Mouse (Mus musculus) A20 (cell line): Measurements from ENCODE around the gene Map4k1.

Experiments used
- DNase-seq: peaks from one replicate; pipeline ENCODE4 v3.0.0-alpha.2; 2011; ENCODE audit warnings: low read depth, low spot score

The Map4k1 gene

DNA sequence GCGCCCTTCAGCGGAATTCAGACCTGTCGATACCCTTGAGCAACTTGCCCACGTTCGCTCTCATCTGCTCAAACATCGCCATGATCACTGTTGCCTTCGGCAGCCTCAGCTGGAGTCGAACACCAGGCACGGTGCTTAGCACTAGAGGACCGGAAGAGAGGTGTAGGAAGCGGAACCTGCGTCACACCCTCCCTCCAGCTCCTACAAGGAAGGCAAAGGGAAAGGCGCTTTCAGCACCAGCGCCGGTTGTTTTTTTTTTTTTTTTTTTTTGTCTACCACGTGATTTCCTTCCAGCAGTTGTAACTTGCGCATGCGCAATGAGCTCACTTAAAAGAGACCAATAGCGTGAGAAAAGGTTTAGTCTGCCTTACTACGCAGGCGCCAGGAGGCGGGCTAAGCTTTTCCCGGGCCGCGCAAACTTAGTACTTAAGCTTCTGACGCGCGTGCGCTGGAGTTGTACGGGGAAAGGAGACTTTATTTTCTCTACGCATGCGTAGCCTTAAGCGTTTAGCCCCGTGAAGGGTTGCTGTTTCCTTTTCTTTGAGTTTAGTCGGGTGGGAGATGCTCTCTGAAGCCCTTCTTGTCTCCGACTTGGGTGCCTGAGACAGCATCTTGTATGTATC is at the start of gene Map4k1, which contains the start of gene Eif3k:
Gene Map4k1, plus strand, starts transcription at position 400 of the 623 bp plus-strand sequence.
Gene Eif3k, minus strand, starts transcription at position 214 of the 623 bp plus-strand sequence.
- DNase-seq, result peak; percentile 100

DNA sequence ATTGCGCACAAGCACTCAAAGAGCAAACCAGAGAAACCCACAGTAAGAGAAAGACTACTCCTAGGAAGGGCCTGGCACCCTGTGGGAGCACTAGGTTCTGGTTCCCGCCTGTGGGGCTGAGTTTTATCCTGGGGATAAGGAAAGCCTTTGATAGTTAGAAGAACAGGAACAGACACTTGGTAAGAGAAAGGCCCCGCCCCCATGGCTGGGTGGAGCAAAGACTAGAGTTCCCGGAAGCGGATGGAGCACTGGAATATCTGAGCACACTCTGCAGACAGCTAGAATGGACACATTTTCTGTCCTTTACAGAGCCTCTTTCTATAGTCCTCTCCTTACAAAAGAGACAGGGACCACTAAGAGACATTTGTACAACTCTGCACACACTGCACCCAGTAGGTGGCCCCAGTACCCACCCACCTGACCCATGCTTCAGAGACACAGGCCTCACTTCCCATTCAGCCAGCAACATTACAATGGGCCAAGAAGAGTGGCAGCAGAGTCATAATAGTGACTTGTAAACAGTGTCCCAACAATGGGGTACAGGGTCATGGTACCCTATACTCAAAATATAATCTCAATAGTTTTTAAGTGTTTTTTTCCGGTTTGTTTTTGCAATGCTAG is 49.3 kb upstream of the Map4k1 start:
- peak; percentile 32 for DNase-seq

DNA sequence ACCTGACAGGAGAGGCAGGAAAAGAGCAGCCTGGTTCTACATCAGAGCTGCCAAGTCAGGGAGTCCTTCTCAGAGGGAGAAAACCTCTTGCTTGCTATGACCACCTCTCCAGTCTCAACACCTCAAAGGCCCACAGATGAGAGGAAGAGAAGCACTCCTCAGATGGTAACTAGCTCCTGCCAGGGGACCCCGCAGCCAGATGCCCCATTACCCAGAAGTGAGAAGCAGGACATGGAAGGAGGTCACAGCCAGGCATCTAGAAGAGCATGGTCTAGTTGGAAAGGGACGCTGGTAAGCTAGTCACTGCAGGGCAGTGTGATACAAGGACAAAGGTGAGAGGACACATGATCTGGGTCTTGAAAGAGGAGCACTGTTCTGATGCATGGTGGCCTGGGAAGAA is 48.0 kb upstream of the Map4k1 start:
- no peak for DNase-seq

DNA sequence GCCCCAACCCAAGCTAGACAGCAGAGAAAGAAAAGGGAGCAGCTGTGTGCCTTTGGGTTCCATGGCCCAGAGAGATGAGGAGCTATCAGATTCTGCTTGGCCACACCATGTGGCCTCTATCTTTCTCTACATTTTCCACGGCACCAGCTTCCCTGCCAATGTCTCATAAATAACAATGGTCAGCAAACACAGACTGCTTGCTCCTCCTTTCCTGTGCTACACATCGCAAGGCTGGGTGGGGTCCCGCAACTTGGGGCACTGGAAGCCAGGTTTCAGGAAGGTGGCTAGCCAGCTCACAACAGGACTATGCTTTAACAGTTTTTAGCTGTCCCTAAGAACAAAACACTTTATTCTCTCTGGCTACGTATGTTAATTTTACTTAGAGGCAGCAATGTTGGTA is 45.1 kb upstream of the Map4k1 start:
- no peak for DNase-seq

DNA sequence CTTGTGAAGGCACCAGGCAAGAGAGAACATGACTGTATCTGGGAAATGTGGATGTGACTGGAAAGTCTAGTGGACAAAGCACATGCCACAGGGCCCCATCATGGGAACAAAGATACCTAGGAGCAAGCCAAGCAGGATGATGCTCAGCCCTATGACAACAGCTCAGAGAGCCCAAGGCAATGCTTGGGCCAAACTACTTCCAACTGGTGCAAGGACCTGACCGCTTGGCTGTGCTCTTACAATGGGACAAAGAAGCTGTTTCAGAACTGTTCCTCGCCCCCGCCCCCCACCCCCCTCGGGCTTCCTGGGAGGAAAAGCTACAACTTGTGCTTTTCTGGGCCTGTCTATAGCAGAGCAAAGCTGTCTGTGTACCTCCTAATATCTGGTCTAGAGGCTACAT is 43.2 kb upstream of the Map4k1 start:
- no peak for DNase-seq

DNA sequence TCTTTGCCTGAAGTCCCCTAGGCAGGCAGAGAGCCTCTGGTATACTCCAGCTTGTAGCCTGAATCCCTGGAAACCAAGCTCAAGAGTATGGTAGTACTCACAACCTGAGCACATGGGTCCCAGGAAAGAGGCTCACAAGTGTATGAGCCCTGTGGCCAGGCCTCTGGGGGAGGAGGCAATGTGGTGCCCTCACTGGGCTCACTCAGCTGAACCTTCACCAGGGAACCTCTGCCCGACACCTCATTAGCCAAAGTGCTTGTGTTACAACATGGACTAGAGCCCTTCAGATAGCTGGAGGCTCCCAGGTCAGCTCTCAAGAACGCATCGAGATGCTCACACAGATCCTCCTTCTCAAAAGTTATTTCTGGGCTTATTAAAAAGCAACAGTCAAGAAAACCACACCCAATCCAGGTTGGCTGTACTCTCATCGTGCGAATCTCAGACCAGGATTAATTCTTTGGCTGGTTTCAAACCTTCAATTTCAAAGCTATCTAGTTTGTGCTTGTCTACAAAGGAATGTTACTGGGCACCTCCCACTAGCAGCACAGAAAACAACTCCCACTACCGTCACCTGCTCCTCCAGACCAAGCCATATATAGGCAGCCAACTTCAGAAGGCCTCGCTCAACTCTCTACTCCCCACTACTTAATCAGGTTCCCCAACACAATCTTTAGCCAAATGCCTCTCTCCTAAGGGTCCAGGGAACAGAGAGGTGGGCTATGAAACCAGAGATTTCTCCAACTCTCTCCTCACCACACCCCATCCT is 42.2 kb upstream of the Map4k1 start:
- no peak for DNase-seq

DNA sequence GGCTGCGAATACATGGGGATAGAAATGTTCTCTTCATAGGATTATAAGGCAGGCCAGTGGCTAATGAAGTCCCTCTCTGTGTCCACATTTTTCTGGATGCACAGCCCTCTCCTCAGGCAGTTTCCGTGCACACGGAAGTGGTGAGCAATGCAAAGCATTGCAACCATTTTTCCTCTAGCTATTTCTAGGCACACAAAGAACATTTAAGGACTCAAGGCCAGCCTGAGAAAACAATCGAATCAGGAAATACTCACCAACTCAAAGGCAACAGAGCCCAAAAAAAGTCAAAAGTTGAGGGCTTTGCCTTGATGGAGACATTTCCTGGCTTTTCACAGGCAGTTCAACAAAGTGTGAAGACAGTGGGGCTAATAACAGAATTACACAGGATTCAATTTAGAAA is 40.7 kb upstream of the Map4k1 start:
- no peak for DNase-seq

DNA sequence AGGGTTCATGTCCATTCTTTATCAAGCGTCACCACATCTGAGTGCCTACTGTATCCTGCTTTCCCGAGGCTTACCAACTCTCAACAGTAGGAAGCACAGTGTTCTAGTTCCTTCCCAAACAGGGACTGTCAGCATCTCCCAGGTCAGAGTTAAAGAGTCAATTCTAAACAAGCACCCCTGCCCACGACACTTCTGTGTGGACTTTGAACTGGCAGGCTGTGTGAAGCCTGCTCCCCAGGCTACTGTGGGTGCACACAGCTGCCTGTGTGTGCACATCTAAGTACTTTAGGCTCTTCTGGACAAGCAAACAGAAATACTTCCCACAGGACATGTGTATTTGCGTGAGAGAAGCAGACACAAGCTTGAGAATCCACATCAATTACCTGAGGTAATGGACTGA is 40.3 kb upstream of the Map4k1 start:
- no peak for DNase-seq

DNA sequence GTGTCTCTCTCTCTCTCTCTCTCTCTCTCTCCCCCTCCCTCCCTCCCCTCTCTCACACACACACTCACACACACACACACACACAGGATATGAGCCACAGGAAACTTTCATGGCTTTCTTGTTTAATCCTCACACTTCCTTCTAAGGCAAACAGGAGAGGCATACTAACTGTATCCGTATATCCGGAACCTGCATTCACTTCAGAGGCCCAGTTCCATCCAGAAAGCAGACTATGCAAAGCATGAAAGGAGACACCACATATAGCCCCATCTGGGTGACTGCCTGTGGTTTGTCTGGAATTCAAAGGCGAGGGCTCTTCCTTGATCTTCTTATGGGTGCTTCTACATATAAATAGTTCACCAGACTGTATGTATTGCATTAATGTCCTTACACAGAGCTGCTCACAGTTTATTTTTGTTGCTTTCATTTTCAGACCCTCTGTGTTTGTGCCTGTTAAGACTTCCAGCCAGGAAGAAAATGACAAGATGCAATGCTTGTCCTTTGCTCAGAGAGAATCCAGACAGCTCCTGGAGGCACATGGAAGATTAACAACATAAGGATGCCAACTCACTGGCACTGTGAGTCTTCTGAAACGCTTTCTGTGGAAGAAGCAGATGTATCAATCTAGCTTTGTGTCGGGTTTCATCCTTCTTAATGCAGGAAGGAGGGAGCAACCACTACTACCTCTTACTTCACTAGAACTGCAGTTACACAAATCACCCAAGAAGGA is 38.2 kb upstream of the Map4k1 start:
- no peak for DNase-seq

DNA sequence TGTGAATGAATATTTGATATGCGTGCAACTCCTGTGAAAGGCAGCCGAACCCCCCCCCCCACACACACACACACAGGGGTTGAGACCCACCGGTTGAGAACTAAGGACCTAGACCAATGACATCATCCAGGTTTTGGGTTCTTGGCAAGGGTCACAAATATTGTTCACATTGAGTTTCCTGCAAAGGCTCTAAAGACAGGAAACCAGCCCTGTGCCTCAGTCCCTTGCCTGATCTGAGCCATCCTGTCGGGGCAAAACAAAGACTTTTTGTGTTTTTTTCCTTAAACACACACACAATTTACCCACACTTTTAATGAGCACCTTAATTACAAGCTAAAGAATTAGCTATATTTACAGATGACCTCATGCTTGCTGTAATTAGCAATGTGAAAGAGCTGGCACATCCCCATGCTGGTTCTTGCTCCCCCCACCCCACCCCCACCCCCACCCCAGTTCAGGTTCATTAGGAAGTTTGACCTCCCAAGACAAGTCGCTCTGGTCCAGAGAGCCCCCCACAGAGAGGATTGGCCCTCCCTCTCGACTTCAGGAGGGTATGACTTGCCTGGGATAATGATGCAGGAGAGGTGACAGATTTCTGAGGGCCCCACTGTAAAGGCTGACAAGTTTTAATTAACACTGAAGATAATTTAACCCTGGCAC is 37.0 kb upstream of the Map4k1 start:
- DNase-seq, result no peak

DNA sequence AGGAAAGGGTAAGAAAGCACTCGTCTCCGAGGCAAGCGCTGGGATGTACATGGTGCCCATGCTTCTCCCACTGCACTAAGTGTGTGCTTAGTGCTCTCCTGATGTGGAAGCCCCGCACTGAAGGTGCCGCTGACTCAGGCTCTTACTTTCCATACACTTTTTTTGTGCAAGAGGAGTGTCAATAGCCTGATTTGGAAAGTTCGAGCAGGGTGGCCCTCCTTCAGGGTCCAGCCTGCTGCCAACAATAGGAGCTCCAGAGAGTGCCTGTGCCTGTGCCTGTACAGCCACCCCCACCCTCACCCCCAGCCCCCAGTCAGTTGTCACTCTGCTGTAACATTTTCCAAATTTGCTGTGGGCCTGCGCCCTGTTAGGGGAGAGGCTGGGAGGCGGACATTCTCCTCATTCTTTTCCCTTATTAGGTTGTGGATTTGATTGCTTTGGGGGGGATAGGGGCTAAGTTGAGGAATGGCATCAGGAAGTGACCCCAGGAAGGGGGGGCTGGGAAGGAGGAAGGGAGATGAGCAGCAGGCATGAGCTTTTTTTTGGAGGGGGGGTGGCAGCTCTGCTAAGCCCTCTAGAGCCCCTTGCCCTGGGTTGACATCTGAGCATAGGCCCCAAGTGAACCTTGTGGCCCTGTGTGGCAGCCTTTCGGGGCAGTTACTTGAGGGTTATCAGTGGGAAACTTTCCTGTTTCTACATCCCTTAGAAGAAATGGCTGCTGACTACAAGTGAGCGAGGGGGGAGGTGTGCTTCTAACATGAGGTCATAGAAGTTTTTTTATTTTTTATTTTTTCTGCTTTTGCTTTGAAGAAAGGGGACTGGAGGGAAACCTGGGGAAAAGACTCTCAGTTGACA is 36.2 kb upstream of the Map4k1 start:
- no peak for DNase-seq

DNA sequence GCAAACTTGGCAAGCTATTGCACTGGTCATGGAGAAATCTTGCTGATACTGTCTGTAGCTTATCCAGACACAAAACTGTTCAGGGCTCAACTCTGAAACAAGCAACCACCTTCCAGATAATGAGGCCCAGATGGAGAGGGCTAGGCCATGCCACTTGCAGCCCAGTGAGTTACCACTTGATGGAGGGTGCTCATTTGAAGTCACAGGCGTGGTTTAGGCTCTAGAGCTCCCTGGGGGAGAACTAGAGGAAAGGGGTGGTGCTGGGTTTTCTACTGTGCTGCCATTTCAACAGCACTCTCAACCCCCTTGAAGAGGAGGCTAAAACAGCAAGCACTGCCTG is 35.6 kb upstream of the Map4k1 start:
- no peak for DNase-seq

DNA sequence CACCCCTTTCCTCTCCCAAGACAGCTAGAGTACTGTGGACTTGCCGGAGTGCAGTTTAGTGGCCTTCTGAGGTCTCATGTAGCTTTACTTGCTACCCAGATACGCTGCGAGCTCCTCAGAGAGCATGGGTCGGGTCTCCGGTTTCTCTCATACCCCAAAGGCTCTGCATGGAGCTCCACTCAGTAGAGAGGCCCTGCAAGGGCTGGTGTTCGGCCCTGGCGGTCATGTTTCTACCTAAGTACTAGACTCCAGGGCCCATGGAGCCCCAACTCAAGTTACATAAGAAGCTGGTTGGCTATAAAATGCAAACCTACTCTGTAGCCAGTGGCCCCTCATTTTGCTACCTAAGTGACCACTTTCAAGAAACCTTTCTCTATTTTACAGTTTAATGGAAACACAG is 33.1 kb upstream of the Map4k1 start:
- no peak for DNase-seq

DNA sequence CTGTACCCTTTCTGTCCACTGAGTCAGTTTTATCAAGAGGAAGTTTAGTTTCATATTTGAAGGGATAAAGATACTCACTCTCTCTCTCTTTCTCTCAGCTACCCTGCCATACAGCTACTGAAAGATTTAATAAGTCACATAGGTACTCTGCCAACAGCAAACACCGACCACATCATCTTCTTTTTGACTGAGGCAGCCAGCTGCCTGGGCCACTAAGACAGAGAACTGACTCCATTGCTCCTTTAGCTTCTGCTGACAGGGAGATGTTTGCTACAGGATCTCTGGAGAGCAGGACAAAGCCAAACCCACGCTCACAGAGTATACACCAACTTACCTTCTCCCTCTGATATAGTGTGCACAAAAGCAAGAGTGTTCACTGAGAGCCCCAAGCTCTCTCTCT is 32.6 kb upstream of the Map4k1 start:
- DNase-seq, result no peak

DNA sequence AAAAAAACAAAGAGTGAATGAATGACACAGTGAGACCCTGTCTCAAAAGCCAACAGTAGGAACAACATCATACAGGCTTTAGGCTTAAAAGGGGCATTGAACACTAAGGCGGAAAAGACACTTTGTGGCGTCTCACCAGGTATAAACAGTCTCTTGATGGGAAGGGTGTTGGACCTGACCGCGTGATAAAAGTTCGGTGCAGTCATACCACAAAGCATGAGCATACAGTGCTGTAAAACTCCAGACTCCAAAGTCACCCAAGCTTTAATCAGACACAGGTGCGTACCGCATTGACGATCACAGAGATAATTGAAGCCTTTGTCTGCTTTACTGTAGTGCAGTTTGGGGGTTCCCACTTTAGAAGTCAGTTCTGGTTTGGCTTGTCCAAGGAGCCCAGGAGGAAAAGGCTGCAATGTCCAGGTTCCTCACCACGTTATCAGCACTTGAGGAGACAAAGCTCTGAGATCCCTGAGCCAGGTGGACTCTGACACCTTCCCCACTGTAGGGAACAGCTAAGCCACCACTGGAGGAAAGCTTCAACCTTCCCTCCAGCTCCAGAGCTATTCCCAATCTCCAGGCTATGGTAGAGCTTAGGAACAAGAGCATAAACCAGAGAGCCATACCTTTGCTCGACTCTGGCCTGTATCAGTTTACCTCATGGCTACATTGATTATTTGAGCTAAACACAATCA is 31.4 kb upstream of the Map4k1 start:
- no peak for DNase-seq

DNA sequence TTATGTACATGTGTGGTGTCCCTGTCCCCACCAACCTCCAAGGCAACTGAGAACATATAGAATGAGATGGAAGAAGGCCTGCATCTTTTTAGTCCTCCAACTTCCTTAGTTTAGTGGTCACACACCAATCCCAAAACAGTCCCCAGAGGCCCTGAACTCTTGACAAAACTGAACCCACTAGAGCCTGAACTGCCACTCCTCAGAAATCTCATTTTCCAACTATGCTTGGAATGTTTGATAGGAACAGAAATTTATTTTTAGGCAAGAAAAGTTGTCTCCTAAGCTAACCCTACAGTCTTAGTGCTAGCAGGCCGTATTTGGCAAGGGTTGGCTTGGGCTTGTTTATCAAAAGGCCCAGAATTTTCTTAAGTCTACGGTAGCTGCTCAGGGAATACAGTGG is 30.1 kb upstream of the Map4k1 start:
- no peak for DNase-seq

DNA sequence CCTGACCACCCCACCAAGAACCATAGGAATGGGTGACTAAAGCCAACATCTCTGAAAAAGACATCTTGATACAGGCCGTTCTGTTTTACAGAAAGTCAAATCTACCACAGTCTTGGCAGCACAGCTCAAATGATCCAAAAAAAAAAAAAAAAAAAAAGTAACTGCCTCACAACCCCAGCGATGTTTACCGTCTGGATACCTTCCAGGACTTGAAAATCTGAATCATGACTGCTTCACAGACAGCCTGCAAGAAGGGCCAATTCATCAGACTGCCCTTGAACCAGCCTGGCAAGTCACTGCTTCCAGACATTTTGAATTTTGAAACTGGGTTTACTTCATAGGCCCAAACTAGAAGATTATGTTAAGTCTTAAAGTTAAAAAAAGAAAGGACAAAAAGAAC is 29.1 kb upstream of the Map4k1 start:
- DNase-seq, result no peak

DNA sequence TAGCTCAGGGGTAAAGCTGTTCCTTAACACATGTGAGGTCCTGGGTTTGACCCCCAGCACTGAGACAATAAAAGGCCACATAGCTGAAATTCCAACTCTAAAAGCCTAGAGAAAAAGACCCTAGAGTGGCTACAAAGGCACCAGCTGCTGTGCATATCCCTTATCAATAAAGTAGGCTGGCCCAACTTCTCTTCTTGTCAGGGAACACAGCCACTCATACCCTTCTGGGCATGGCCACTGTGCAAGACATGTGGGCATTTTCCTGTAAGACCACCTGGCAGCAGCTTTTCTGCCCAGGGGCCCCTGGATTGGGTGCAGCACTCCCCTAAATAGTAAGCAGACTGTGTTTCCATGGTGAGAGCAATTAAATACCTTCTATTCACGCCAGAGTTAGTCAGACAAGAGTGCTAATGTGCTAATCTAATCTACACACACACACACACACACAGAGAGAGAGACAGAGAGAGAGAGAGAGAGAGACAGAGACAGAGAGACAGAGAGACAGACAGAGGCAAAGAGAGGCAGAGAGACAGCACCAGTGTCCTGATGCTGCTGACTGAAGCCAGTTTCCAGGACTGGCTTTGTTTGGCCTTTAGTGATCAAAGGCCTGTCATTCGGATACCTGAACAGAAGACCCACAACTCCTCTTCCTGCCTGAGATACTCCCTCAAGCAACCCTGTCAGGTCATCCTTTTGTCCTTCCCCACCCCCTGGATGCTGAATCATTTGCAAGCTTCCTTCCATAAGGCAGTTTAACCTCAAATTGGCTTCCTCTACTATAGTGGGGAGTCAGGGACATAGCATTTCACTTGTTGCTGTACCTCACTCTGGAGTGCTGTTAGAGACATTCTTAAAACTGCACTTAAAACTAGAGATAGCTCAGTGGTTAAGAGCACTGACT is 28.1 kb upstream of the Map4k1 start:
- DNase-seq, result no peak

DNA sequence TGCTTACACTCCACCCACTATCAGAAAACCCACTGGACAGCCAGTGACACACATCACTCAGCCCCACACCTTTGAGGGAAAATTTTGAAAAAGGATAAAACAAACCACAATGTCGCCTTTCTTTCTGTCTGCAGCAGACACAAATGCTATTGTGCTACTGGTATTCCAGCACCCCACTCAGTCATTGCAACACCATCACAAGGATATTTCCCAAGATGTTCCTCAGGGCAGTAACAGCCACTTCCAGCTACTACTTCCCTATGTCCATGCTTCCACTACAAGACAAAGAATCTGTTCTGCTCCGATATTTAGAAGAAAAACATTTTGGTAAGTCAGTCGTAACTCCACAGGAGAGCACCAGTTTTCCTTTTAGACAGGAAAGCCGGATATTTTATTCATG is 27.1 kb upstream of the Map4k1 start:
- DNase-seq, result no peak
